Mouse (Mus musculus) left cerebral cortex, postnatal 25 days (tissue): ENCODE measurements at regions not wholly inside any gene's neighbourhood (a gene's known extent, or its start where the extent isn't known, plus 50 kb on each side); places are given as distances from the start of the nearest gene placed in this dataset.

Experiments
- DNase-seq, 2 experiments: peaks; one replicate each; pipeline ENCODE4 v3.0.0; 2022; ENCODE audit warnings: low spot score in 2 of 2, mixed read lengths in 1 of 2
- intact Hi-C: fragments of 180-260 bp; cut with DNase I; formaldehyde crosslinking; loops from one replicate; pipeline ENCODE4 v1.15.1; 2025

- no peak for DNase-seq
- intact Hi-C loops, result no loop called here
Observed at GRCm38 (mm10) chr12:52368034-52368433, 135.7 kb upstream of the Arhgap5 start.

- DNase-seq, result no peak
- intact Hi-C loops, result no loop called here
Observed at GRCm38 (mm10) chr12:52368466-52368865, 135.3 kb upstream of the Arhgap5 start.

DNA sequence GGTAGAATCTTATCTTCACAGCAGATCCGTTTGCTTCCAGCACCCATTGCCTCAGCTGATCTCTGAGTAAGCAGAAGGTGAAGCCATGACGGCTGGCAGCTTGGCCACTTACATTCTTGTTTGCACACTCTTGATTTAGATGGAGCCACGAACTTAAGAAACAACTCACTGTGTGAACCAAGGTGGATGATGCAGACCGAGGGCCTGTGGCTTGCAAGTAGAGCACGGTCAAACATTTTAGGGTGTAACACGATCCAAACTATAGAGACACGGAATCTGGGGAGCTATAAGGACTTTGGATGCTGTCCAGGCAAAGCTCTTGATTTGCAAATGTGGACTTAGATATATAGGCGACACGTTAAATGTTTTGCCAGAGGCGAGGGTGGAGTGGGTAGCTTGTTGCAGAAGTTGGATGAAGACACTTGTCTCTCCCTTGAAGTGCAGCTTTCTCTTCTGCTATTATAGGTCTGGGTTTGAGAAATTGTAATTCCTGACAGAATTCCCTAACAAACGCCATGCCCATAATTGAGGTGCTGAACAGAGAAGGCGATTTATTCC, 133.5 kb upstream of the Arhgap5 start:
- intact Hi-C loops, result no loop called here
- DNase-seq, result peak in 1 of 2 experiments; percentile 81

GRCm38 (mm10) chr12:52375116-52375515, 128.7 kb upstream of the Arhgap5 start:
- no peak for DNase-seq
- intact Hi-C loops, result no loop called here

GRCm38 (mm10) chr12:52376692-52377462, 126.9 kb upstream of the Arhgap5 start:
- DNase-seq, result no peak

GRCm38 (mm10) chr12:52377463-52377848, 126.3 kb upstream of the Arhgap5 start:
- no peak for DNase-seq
- intact Hi-C loops, result no loop called here

More at GRCm38 (mm10) chr12:52376692-52377462, 126.9 kb upstream of the Arhgap5 start:
- intact Hi-C loops, result no loop called here

GRCm38 (mm10) chr12:52379245-52379644, 124.5 kb upstream of the Arhgap5 start:
- intact Hi-C loops, result no loop called here
- DNase-seq, result no peak

GRCm38 (mm10) chr12:52379960-52380359, 123.8 kb upstream of the Arhgap5 start:
- no peak for DNase-seq
- intact Hi-C loops, result no loop called here

- DNase-seq, result no peak
- intact Hi-C loops, result no loop called here
Observed at GRCm38 (mm10) chr12:52381161-52381967, 122.4 kb upstream of the Arhgap5 start.

- no peak for DNase-seq
Observed at GRCm38 (mm10) chr12:52381968-52382325, 121.8 kb upstream of the Arhgap5 start.

GRCm38 (mm10) chr12:52382832-52383580, 120.8 kb upstream of the Arhgap5 start:
- DNase-seq, result no peak
- intact Hi-C loops, result no loop called here

More at GRCm38 (mm10) chr12:52381968-52382325, 121.8 kb upstream of the Arhgap5 start:
- intact Hi-C loops, result no loop called here

GRCm38 (mm10) chr12:52389552-52389951, 114.2 kb upstream of the Arhgap5 start:
- DNase-seq, result peak in 1 of 2 experiments; percentile 37
- intact Hi-C loops, result no loop called here

DNA sequence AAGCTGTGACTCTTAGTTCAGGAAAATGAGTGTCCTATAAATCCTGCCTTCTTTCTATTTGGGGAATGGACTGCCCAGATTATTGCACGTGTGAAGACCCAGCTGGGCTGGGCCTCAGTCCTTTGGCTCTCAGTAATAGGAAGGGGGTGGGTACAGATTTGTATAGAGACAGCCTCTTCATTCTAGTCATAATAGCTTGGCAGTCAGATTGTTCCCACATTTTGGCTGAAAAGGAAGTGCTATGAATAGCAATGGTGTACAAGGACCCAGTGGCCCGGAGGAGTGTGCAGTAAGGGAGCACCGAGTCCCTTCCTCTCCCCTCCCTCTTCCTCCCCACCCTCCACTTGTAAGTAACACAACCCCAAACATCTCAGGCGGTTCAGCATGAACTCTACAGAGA, 113.5 kb upstream of the Arhgap5 start:
- intact Hi-C loops, result no loop called here
- DNase-seq, result peak in 1 of 2 experiments; percentile 24

DNA sequence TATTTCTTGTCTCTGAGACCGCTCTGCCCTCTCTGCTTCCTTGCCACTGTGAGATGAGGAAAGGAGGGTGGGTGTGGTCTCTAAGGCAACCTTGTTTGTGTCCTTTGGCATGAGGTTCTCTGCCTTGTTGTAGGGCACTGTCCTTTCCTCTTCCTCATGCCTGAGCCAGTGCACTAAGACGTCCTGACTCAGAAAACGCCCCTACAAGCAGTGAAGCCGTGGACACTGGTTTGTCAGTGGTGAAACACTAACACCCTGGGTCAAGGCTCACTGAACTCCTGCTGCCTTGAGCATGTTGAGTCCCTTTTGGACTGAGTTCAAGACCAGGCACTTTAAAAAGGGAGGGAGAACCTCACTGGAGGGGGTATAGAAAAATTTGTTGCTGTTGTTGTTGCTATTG, 111.1 kb upstream of the Arhgap5 start:
- intact Hi-C loops, result no loop called here
- no peak for DNase-seq

DNA sequence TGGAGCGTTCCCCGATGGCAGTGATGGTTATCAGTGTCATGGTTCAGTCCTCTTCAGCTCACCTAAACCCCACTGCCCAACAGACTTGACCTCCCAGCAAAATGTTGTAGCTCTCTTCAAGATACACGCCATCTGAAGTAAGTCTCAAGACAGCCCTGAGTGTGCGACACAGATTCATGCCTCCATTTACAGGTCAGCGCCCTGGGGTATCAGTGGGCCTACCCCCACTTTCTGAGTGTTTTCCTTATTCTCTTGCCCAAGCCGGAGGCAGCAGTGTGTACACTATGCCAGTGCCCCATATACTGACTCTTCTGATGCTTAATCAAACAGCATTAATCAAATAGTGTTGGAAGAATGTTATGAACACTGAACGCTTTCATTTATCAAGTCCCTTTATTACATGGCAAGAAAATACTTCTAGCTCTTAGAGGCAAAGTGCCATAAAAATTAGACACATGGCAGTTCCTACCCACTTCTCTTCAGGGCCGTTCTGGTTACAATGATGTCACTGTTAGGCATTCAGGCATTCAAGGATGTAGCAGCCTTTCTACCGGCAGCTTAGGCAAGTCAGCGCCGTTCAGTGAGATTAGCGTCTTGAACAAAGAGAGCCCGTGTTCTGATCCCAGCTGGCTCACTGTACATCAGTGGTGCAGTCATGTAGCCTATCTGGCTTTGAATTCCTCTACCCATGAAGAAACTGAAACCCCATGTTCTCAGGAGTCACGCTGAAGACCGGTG, 109.6 kb upstream of the Arhgap5 start:
- intact Hi-C loops, result no loop called here
- no peak for DNase-seq

GRCm38 (mm10) chr12:52394719-52395062, 109.1 kb upstream of the Arhgap5 start:
- intact Hi-C loops, result loop anchor here (5.0 kb wide), 2 partner anchors 83 to 208 kb away; no protein-coding TSS in a partner anchor
- DNase-seq, result no peak

GRCm38 (mm10) chr12:52395111-52395510, 108.7 kb upstream of the Arhgap5 start:
- peak in 1 of 2 experiments; percentile 13 for DNase-seq
- intact Hi-C loops, result loop anchor here (5.0 kb wide), 2 partner anchors 82 to 207 kb away; no protein-coding TSS in a partner anchor

DNA sequence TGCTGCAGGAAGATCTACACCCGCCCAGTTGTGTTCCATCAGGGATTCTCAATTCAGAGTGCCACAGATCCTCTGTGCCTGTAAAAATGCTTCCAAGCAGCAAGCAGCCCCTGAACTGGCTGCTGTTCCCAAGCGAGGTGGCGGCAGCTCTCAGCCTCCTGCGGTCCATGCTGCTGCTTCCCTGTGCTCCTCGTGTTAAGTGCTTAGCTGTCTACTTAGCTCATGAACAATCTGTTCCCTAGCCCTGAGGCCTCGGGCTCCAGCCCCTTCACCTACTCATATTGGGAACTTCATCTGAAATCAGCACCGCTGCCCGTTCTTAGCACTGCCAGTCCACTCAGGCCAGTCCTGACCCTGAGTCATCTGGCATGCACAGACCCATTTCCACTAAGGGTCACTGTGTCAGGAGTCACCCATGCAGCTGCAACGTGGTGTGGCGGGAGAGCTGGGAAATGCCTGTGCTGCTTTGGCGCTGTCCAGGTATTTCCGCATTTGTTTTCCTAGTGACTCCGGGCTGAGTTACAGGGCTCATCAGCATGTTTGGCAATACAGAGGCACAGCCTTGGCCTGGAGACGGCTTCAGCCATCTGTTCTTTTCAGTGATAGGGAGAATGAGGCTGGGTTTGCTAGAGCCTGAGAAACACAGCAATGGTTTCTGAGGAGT, 107.5 kb upstream of the Arhgap5 start:
- DNase-seq, result peak; percentile 45 to 78
- intact Hi-C loops, result loop anchor here (2.0 to 5.0 kb wide), 3 partner anchors 81 to 206 kb away; partner anchors contain the start of gene Arhgap5
